Mouse (Mus musculus) kidney, postnatal 0 days (tissue): ENCODE measurements around the gene Slc38a1. TPM values are rescaled to one million over a fixed set of nuclear protein-coding genes. Genes with fewer than 3 reads are reported as not detected.

Experiments
- ATAC-seq: fragments of 200-750 bp; cut with Nextera tagmentation; replicated peaks from 2 replicates; pipeline ENCODE4 v1.8.0; 2017; ENCODE audit warnings: low read depth, moderate number of reproducible peaks, moderate TSS enrichment, moderate library complexity; ENCODE audit not compliant: low FRiP score
- DNase-seq: peaks from one replicate; pipeline ENCODE4 v3.0.0-alpha.2; 2016; ENCODE audit warnings: low spot score
- H3K27ac ChIP-seq: fragments of 300-500 bp; sonication (generic); 2 replicates; pipeline ENCODE4 v1.5.1; 2014; ENCODE audit warnings: mild to moderate bottlenecking
- H3K27me3 ChIP-seq: fragments of 300-500 bp; sonication (generic); 2 replicates; pipeline ENCODE4 v1.6.1; 2014; ENCODE audit warnings: low read length, mixed read lengths; ENCODE audit not compliant: insufficient read depth
- H3K36me3 ChIP-seq: fragments of 300-500 bp; sonication (generic); 2 replicates; pipeline ENCODE4 v1.6.1; 2014; ENCODE audit warnings: low read length, mixed read lengths; ENCODE audit not compliant: insufficient read depth
- H3K4me1 ChIP-seq: fragments of 300-500 bp; sonication (generic); replicated peaks from 2 replicates; pipeline ENCODE4 v1.6.1; 2014; ENCODE audit warnings: antibody characterized with exemption, low read length, mixed read lengths; ENCODE audit not compliant: insufficient read depth
- H3K4me2 ChIP-seq: fragments of 300-500 bp; sonication (generic); 2 replicates; pipeline ENCODE4 v1.6.1; 2014; ENCODE audit warnings: mild to moderate bottlenecking, low read length, moderate library complexity, mixed read lengths
- H3K4me3 ChIP-seq: fragments of 300-500 bp; sonication (generic); replicated peaks from 2 replicates; pipeline ENCODE4 v1.5.1; 2014; ENCODE audit warnings: low read depth, low read length
- H3K9ac ChIP-seq: fragments of 300-500 bp; sonication (generic); 2 replicates; pipeline ENCODE4 v1.6.1; 2014; ENCODE audit warnings: low read depth, low read length
- H3K9me3 ChIP-seq: fragments of 300-500 bp; sonication (generic); replicated peaks from 2 replicates; pipeline ENCODE4 v1.6.1; 2016; ENCODE audit warnings: low read length, inconsistent platforms, mixed read lengths
- CTCF ChIP-seq: IDR thresholded peaks from 2 replicates; pipeline ENCODE4 v1.5.1; 2016; ENCODE audit warnings: antibody characterized with exemption, low read depth, mild to moderate bottlenecking, moderate library complexity
- WGBS: fragments of 180-500 bp; shearing (Covaris S2); extraction: QIAGEN DNeasy Blood & Tissue Kit; methylation state at CpG from one replicate; pipeline ENCODE4 v1.1.7; 2014; 5-methylcytosine and 5-hydroxymethylcytosine counted together
- polyA plus RNA-seq: library from polyadenylated mRNA; unstranded; fragments of >200 nt; fragmentation: Nextera tagmentation; extraction: Ambion mirVana; gene quantifications from 2 replicates; pipeline ENCODE4 v1.2.1, GENCODE M21; 2015

Gene Slc38a1
- polyA plus RNA-seq, 1 experiment from 2014 or later, result 44.3 TPM

DNA sequence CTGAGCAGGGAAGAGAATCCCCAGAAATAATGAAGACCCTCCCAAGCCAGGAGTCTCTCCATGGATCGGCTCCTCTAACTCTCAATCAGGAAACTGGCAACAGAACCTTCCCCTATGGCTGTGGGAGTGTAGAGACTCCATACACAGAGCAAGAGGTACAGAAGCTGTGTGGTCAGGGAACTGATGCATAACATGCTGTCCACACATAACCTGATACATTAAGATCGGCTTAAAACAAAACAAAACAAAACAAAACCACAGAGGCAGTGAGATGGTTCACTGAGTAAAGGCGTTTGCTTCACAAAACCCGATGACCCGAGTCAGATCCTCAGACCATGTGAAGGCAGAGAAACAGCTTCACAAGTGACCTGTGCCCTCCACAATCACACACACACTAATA, 35.3 kb downstream of the Slc38a1 start:
- Histone ChIP-seq H3K9me3 (no peaks in the 10 kb centered on the region), H3K4me2 (no peak overlapping the region), H3K4me3 (no peak overlapping the region), H3K4me1 (peaks cover 9% of the 10 kb centered on the region; the same call in 1 of the 2 replicates), H3K9ac (no peak overlapping the region), H3K27me3 (no peaks in the 10 kb centered on the region), H3K27ac (no peak overlapping the region), H3K36me3 (0 out of 2 replicates have a peak, but pooled peaks cover 3% of the 10 kb centered on the region)
- WGBS, result 65% methylated on average over 5 of the region's 5 CpGs
- 0 out of 2 replicates have a peak, but pooled peaks have one; percentile 48 for ATAC-seq
- no peak for TF ChIP-seq CTCF
- DNase-seq, result peak; percentile 75

DNA sequence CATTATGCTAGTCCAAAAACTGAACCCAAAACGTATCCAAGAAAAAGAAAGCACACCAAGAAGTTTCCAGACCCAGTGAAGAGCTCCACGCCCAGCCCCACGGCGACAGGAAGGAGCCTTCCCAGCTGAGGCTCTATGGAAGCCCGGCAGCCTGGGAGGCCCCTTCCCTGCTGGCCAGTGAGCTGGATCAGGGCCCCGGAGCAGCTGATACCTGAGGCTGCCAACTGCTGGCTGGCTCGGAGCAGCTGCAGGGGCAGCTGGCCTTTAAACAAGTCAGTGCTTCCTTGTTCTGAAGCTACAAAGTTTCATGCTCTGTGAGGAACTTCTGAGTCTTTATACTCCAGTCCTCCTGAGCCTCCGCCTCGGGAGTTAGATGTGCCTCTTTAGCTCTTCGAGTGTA, 38.4 kb downstream of the Slc38a1 start:
- Histone ChIP-seq H3K9me3 (no peaks in the 10 kb centered on the region), H3K4me3 (no peak overlapping the region), H3K36me3 (no peaks in the 10 kb centered on the region), H3K27ac (peak overlapping the region; percentile 14; the same call in 1 of the 2 replicates), H3K4me2 (no peak overlapping the region), H3K27me3 (no peaks in the 10 kb centered on the region), H3K4me1 (peaks cover 9% of the 10 kb centered on the region; the same call in 1 of the 2 replicates), H3K9ac (no peak overlapping the region)
- WGBS, result 34% methylated on average over 10 of the region's 10 CpGs
- DNase-seq (peak; percentile 60), ATAC-seq (peak; percentile 77)
- no peak for TF ChIP-seq CTCF

DNA sequence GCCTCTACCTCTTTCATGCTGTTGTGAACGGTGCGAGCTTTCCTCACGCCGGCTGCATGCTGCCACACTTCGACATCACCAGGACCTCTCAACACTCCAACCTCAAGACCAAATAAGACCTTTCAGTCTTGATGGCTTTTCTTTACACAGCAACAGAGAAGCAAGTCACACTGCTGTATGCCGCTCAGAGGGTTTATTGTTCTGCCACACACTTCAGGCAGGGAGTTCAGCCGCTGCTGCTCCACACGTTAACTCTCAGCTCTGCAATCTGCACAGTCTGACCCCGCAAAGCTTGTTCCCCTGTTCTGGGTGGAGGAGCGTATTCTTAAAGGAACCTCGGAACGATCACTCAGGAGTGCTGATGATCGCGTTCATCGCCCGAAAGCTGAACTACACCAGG, 40.7 kb downstream of the Slc38a1 start:
- H3K9me3 ChIP-seq, result no peaks in the 10 kb centered on the region
- no peak overlapping the region for H3K9ac ChIP-seq
- H3K4me3 ChIP-seq, result no peak overlapping the region
- DNase-seq, result no peak
- no peaks in the 10 kb centered on the region for H3K36me3 ChIP-seq
- H3K4me2 ChIP-seq, result no peak overlapping the region
- H3K27ac ChIP-seq, result no peak overlapping the region
- peaks cover 9% of the 10 kb centered on the region; the same call in 1 of the 2 replicates for H3K4me1 ChIP-seq
- H3K27me3 ChIP-seq, result no peaks in the 10 kb centered on the region
- TF ChIP-seq CTCF, result no peak
- ATAC-seq, result no peak
- 88% methylated on average over 16 of the region's 16 CpGs for WGBS

DNA sequence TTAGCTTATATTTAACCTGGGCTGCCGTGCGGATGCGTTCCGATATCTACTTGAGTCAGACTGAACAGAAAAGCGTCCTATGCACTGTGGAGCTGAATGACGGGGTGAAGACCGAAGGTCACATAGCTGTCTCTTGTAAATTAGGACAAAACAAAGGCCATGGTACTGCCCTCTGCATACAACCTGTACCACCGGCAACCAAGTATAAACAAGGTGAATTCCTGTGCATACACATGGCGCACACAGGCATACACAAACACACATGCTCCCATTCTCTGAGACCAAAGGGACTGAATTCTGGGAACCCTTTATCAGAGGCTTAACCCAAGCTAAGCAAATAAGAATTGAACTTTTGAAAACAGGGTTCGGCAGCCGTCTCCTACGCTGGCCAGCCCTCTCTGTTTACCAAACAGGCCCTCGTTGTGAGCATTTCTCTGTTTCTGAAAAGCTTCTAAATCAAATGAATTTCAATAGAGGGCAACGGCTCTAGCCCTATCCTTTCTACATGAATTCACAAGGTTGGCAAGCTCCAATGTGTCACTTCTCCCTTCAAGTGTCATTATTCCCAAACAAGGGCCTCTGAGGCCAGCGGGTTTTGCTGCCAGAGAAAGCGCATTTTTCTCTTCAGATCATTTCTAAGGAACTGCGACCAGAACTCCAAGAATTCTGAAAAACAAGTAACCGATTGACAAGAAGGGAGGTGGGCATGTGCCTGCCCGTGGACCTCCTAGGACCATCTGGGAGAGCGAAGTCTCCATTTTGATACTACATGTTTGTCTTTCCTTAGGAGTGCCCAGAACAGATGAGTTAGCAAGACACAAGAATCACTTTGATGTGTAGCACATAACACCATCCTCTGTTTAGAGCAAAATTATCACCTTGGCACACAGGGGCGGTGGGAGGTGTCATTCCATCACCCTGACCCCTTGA, 42.6 kb downstream of the Slc38a1 start:
- Histone ChIP-seq H3K4me3 (no peak overlapping the region), H3K27ac (no peak overlapping the region), H3K9ac (no peak overlapping the region), H3K4me1 (peaks cover 9% of the 10 kb centered on the region; the same call in 1 of the 2 replicates), H3K27me3 (no peaks in the 10 kb centered on the region), H3K4me2 (no peak overlapping the region), H3K36me3 (no peaks in the 10 kb centered on the region), H3K9me3 (no peaks in the 10 kb centered on the region)
- DNase-seq (no peak), ATAC-seq (no peak)
- no peak for TF ChIP-seq CTCF
- 79% methylated on average over 21 of the region's 21 CpGs for WGBS

DNA sequence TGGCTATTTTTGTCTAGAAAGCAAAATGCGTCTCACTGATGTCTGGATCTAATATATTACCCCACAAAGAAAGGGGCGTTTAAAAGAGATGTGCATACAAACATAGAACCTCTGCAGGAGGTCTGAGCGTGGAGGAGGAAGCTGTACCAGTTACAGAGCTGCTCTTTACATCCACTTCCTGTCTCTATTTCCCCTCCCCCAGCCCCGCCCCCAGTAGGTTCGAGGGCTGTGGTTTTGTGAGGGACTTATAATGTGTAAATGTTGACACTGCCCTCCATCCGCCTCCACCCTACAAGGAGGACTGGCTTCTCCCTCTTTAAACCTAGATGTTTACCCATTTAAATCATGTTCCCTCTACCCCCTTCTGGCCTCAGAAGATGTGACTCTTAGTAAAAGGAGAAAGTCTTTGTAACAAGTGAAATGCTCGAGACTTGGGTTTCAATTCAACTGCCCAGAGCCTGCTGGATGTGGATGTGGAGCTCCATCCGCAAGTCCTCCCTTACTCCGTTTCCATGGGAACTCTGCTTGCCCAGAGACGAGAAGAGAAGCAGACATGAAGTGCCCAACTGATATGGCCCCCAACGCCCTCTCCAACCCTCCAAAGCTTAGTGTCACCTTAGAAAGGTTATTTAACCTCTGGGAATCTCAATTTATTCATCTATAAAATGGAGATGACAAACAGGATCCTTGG, 43.7 kb downstream of the Slc38a1 start:
- no peaks in the 10 kb centered on the region for H3K9me3 ChIP-seq
- H3K4me1 ChIP-seq, result peaks cover 2% of the 10 kb centered on the region; the same call in 1 of the 2 replicates
- DNase-seq (peak; percentile 46), ATAC-seq (no peak)
- 46% methylated on average over 11 of the region's 11 CpGs for WGBS
- 0 out of 2 replicates have a peak overlapping the region, but pooled peaks have one; percentile 44 for H3K27ac ChIP-seq
- H3K4me3 ChIP-seq, result no peak overlapping the region
- H3K36me3 ChIP-seq, result no peaks in the 10 kb centered on the region
- no peak for TF ChIP-seq CTCF
- H3K4me2 ChIP-seq, result no peak overlapping the region
- H3K27me3 ChIP-seq, result no peaks in the 10 kb centered on the region
- H3K9ac ChIP-seq, result no peak overlapping the region

DNA sequence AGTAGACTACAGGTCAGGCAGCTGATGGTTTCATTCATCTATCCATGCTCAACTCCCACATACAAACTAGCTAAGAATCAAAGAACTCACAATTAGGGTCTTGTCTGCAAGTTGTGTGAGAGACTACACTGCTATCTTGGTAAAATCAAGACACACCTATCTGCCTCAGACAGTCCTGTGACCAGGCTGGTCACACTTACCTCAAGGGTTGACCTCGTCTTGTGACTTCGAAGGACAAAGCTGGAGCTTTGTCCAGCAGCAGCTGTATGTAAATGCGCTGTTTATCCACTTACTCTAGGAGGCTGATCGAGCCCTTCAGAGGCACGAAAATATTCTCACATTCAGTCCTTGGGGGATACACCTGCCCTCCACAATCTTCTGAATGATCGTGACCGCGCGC, 45.6 kb downstream of the Slc38a1 start:
- ATAC-seq (no peak), DNase-seq (no peak)
- Histone ChIP-seq H3K36me3 (no peaks in the 10 kb centered on the region), H3K9ac (no peak overlapping the region), H3K27me3 (no peaks in the 10 kb centered on the region), H3K4me1 (0 out of 2 replicates have a peak, but pooled peaks cover 3% of the 10 kb centered on the region), H3K9me3 (no peaks in the 10 kb centered on the region), H3K27ac (no peak overlapping the region), H3K4me2 (no peak overlapping the region), H3K4me3 (no peak overlapping the region)
- 91% methylated on average over 9 of the region's 9 CpGs for WGBS
- no peak for TF ChIP-seq CTCF
